Mouse (Mus musculus): ENCODE measurements around the gene Gm7073.

Gene Gm7073

GRCm38 (mm10) chrX:60539149-60539548 lies at the start of gene Gm7073:
TSS of gene Gm7073 (minus strand) at chrX:60539249.
- no peak for DNase-seq

- no peak for DNase-seq
These were observed 31.5 kb upstream of the Gm7073 start for GRCm38 (mm10) chrX:60570539-60570938.

GRCm38 (mm10) chrX:60569047-60569446 lies 30.0 kb upstream of the Gm7073 start:
- no peak for DNase-seq

- DNase-seq, result no peak
These were observed 16.2 kb upstream of the Gm7073 start for GRCm38 (mm10) chrX:60555242-60555641.

GRCm38 (mm10) chrX:60547444-60548304 lies 8.6 kb upstream of the Gm7073 start:
- DNase-seq, result peak; percentile 6

GRCm38 (mm10) chrX:60547098-60547443 lies 8.0 kb upstream of the Gm7073 start:
- DNase-seq, result no peak

- DNase-seq, result no peak
These were observed 6.9 kb upstream of the Gm7073 start for GRCm38 (mm10) chrX:60545906-60546305.

- no peak for DNase-seq
These were observed 6.4 kb upstream of the Gm7073 start for GRCm38 (mm10) chrX:60545444-60545843.

GRCm38 (mm10) chrX:60544098-60544497 lies 5.0 kb upstream of the Gm7073 start:
- DNase-seq, result no peak

- DNase-seq, result peak; percentile 2
These were observed 3.9 kb upstream of the Gm7073 start for GRCm38 (mm10) chrX:60542901-60543300.

GRCm38 (mm10) chrX:60503995-60504394 lies 35.1 kb downstream of the Gm7073 start:
- peak; percentile 3 for DNase-seq

GRCm38 (mm10) chrX:60497750-60498149 lies 41.3 kb downstream of the Gm7073 start:
- no peak for DNase-seq

- no peak for DNase-seq
These were observed 43.7 kb downstream of the Gm7073 start for GRCm38 (mm10) chrX:60495308-60495707.

- DNase-seq, result no peak
These were observed 75.3 kb downstream of the Gm7073 start for GRCm38 (mm10) chrX:60463786-60464185.

- DNase-seq, result no peak
These were observed 124.4 kb downstream of the Gm7073 start for GRCm38 (mm10) chrX:60414563-60415111.

GRCm38 (mm10) chrX:60405681-60406080 lies 133.4 kb downstream of the Gm7073 start:
- DNase-seq, result no peak

GRCm38 (mm10) chrX:60404668-60405044 lies 134.4 kb downstream of the Gm7073 start:
- DNase-seq, result peak; percentile 90

- peak; percentile 26 for DNase-seq
These were observed 135.0 kb downstream of the Gm7073 start for GRCm38 (mm10) chrX:60403764-60404667.

GRCm38 (mm10) chrX:60403062-60403763 lies 135.8 kb downstream of the Gm7073 start:
- DNase-seq, result no peak

GRCm38 (mm10) chrX:60394292-60394691 lies 144.8 kb downstream of the Gm7073 start:
- no peak for DNase-seq

- no peak for DNase-seq
These were observed 152.2 kb downstream of the Gm7073 start for GRCm38 (mm10) chrX:60386852-60387251.

Measured in layer of hippocampus, adult 9-11 months (tissue).